Mouse (Mus musculus) small intestine, adult 2 months (tissue): ENCODE results near the gene Tnfrsf12a. TPM values are rescaled to one million over a fixed set of nuclear protein-coding genes. Genes with fewer than 3 reads are reported as not detected.

Experiments
- H3K27ac ChIP-seq: fragments of 200-500 bp; 2 replicates; pipeline ENCODE4 v1.5.1; 2012; ENCODE audit warnings: low read depth, low read length, control low read depth, inconsistent platforms; ENCODE audit not compliant: insufficient read depth
- H3K27me3 ChIP-seq: fragments of 200-500 bp; 2 replicates; pipeline ENCODE4 v1.6.1; 2012; ENCODE audit warnings: mild to moderate bottlenecking, moderate library complexity, low read length, inconsistent platforms; ENCODE audit not compliant: control insufficient read depth, insufficient read depth
- H3K36me3 ChIP-seq: fragments of 200-500 bp; 2 replicates; pipeline ENCODE4 v1.6.1; 2012; ENCODE audit warnings: mild to moderate bottlenecking, low read length, control low read depth, inconsistent platforms; ENCODE audit not compliant: control insufficient read depth, insufficient read depth
- H3K4me1 ChIP-seq: fragments of 200-500 bp; 2 replicates; pipeline ENCODE4 v1.6.1; 2012; ENCODE audit warnings: low read length, inconsistent platforms, mixed read lengths; ENCODE audit not compliant: control insufficient read depth, insufficient read depth, insufficient read length
- H3K4me3 ChIP-seq: fragments of 200-500 bp; 2 replicates; pipeline ENCODE4 v1.5.1; 2012; ENCODE audit warnings: low read depth, mild to moderate bottlenecking, control low read depth, inconsistent platforms, low read length, moderate library complexity
- CTCF ChIP-seq: fragments of 200-500 bp; IDR thresholded peaks from 2 replicates; pipeline ENCODE4 v1.5.1; 2012; ENCODE audit warnings: low read depth, mild to moderate bottlenecking, control low read depth, inconsistent platforms, low read length, moderate library complexity, mixed read lengths; ENCODE audit not compliant: insufficient replicate concordance, insufficient read length; ENCODE audit errors: extremely low read depth
- POLR2A ChIP-seq: fragments of 200-500 bp; IDR thresholded peaks from 2 replicates; pipeline ENCODE4 v1.6.1; 2012; ENCODE audit warnings: low read depth, mild to moderate bottlenecking, control low read depth, inconsistent platforms, low read length, moderate library complexity
- WGBS: fragments of 180-500 bp; shearing (Covaris S2); methylation state at CpG from one replicate; pipeline ENCODE4 v1.1.7; 2018; 5-methylcytosine and 5-hydroxymethylcytosine counted together
- polyA plus RNA-seq: library from polyadenylated mRNA; depleted of rRNA; stranded (reverse); fragments of >200 nt; gene quantifications from 2 replicates; pipeline ENCODE4 v1.2.3, GENCODE M21; 2012

The Tnfrsf12a gene
- polyA plus RNA-seq, 1 experiment, result 27.9 TPM

- 83% methylated on average over 1 of the region's 1 CpGs for WGBS
Measured at GRCm38 (mm10) chr17:23719455-23719854, 42.2 kb upstream of the Tnfrsf12a start.

GRCm38 (mm10) chr17:23717003-23717402 lies 39.7 kb upstream of the Tnfrsf12a start:
- WGBS, result 83% methylated on average over 2 of the region's 2 CpGs
- Histone ChIP-seq H3K4me3 (no peak overlapping the region), H3K27me3 (no peaks in the 10 kb centered on the region), H3K27ac (no peak overlapping the region), H3K36me3 (no peaks in the 10 kb centered on the region), H3K4me1 (peaks cover 13% of the 10 kb centered on the region)
- TF ChIP-seq CTCF (no peak), POLR2A (no peak)

More at GRCm38 (mm10) chr17:23719455-23719854, 42.2 kb upstream of the Tnfrsf12a start:
- no peak overlapping the region for H3K27ac ChIP-seq
- H3K27me3 ChIP-seq, result no peaks in the 10 kb centered on the region
- no peak overlapping the region for H3K4me3 ChIP-seq
- peaks cover 13% of the 10 kb centered on the region for H3K4me1 ChIP-seq
- TF ChIP-seq CTCF, result no peak
- no peak for TF ChIP-seq POLR2A
- H3K36me3 ChIP-seq, result no peaks in the 10 kb centered on the region

GRCm38 (mm10) chr17:23706212-23706611 lies 28.9 kb upstream of the Tnfrsf12a start:
- WGBS, result under 1% methylated on average over 3 of the region's 3 CpGs
- TF ChIP-seq CTCF, result peak; percentile 95
- no peak for TF ChIP-seq POLR2A
- Histone ChIP-seq H3K36me3 (no peaks in the 10 kb centered on the region), H3K4me1 (no peaks in the 10 kb centered on the region), H3K4me3 (no peak overlapping the region), H3K27ac (no peak overlapping the region), H3K27me3 (0 out of 2 replicates have a peak, but pooled peaks cover under 1% of the 10 kb centered on the region)

GRCm38 (mm10) chr17:23705525-23706104 lies 28.3 kb upstream of the Tnfrsf12a start:
- 70% methylated on average over 7 of the region's 7 CpGs for WGBS
- Histone ChIP-seq H3K4me3 (no peak overlapping the region), H3K27me3 (0 out of 2 replicates have a peak, but pooled peaks cover 4% of the 10 kb centered on the region), H3K4me1 (no peaks in the 10 kb centered on the region), H3K36me3 (no peaks in the 10 kb centered on the region), H3K27ac (no peak overlapping the region)
- TF ChIP-seq POLR2A (no peak), CTCF (no peak)

GRCm38 (mm10) chr17:23704741-23705140 lies 27.5 kb upstream of the Tnfrsf12a start:
- H3K4me3 ChIP-seq, result no peak overlapping the region
- H3K27me3 ChIP-seq, result peaks cover 6% of the 10 kb centered on the region; the same call in 1 of the 2 replicates
- no peak for TF ChIP-seq CTCF
- TF ChIP-seq POLR2A, result no peak
- 39% methylated on average over 7 of the region's 7 CpGs for WGBS
- no peaks in the 10 kb centered on the region for H3K36me3 ChIP-seq
- 0 out of 2 replicates have a peak, but pooled peaks cover 2% of the 10 kb centered on the region for H3K4me1 ChIP-seq
- no peak overlapping the region for H3K27ac ChIP-seq

- H3K4me1 ChIP-seq, result peaks cover 5% of the 10 kb centered on the region; the same call in 1 of the 2 replicates
- peaks cover 12% of the 10 kb centered on the region for H3K27me3 ChIP-seq
- no peaks in the 10 kb centered on the region for H3K36me3 ChIP-seq
- 88% methylated on average over 9 of the region's 9 CpGs for WGBS
- no peak overlapping the region for H3K4me3 ChIP-seq
- no peak for TF ChIP-seq CTCF
- no peak for TF ChIP-seq POLR2A
- no peak overlapping the region for H3K27ac ChIP-seq
Measured at GRCm38 (mm10) chr17:23703301-23703700, 26.0 kb upstream of the Tnfrsf12a start.

- peaks cover 5% of the 10 kb centered on the region; the same call in 1 of the 2 replicates for H3K4me1 ChIP-seq
- no peaks in the 10 kb centered on the region for H3K36me3 ChIP-seq
- H3K27me3 ChIP-seq, result peaks cover 12% of the 10 kb centered on the region
- peak overlapping the region; percentile 80 for H3K4me3 ChIP-seq
- TF ChIP-seq CTCF (peak; percentile 63; the same call in 1 of the 2 replicates), POLR2A (no peak; the same call in 1 of the 2 replicates)
- under 1% methylated on average over 28 of the region's 28 CpGs for WGBS
- H3K27ac ChIP-seq, result no peak overlapping the region
Measured at GRCm38 (mm10) chr17:23700079-23700478, 22.8 kb upstream of the Tnfrsf12a start.
